Mouse (Mus musculus) adrenal gland, adult (tissue): ENCODE measurements around the gene Usp6nl.
A peak's percentile ranks its signal among the peaks of the same experiment; 100 is the strongest.

Experiments used
- DNase-seq, 2 experiments: peaks; one replicate each; pipeline ENCODE4 v3.0.0; 2022 to 2023; ENCODE audit warnings: low spot score in 1 of 2; ENCODE audit not compliant: inconsistent age in 2 of 2

Gene Usp6nl

GRCm38 (mm10) chr2:6405059-6406033, 82.9 kb downstream of the Usp6nl start:
- peak; percentile 82 to 94 for DNase-seq

GRCm38 (mm10) chr2:6407711-6408110, 85.2 kb downstream of the Usp6nl start:
- DNase-seq: no peak

- DNase-seq: no peak
These were observed 90.2 kb downstream of the Usp6nl start for GRCm38 (mm10) chr2:6412645-6413044.

- no peak for DNase-seq
These were observed 91.3 kb downstream of the Usp6nl start for GRCm38 (mm10) chr2:6413723-6414122.

GRCm38 (mm10) chr2:6414400-6414799, 91.9 kb downstream of the Usp6nl start:
- DNase-seq: no peak

GRCm38 (mm10) chr2:6417158-6417557, 94.7 kb downstream of the Usp6nl start:
- DNase-seq: no peak

GRCm38 (mm10) chr2:6423661-6424550, 101.4 kb downstream of the Usp6nl start:
- peak; percentile 46 to 75 for DNase-seq

- DNase-seq: no peak
These were observed 102.4 kb downstream of the Usp6nl start for GRCm38 (mm10) chr2:6424851-6425250.

- peak; percentile 31 to 68 for DNase-seq
These were observed 113.9 kb downstream of the Usp6nl start for GRCm38 (mm10) chr2:6436085-6436950.

- DNase-seq: no peak
These were observed 119.2 kb downstream of the Usp6nl start for GRCm38 (mm10) chr2:6441688-6442087.

GRCm38 (mm10) chr2:6442302-6442701, 119.8 kb downstream of the Usp6nl start:
- DNase-seq: no peak

GRCm38 (mm10) chr2:6444015-6444414, 121.5 kb downstream of the Usp6nl start:
- DNase-seq: no peak

GRCm38 (mm10) chr2:6444723-6445169, 122.3 kb downstream of the Usp6nl start:
- DNase-seq: no peak

- no peak for DNase-seq
These were observed 123.4 kb downstream of the Usp6nl start for GRCm38 (mm10) chr2:6445858-6446257.

- DNase-seq: no peak
These were observed 126.4 kb downstream of the Usp6nl start for GRCm38 (mm10) chr2:6448880-6449279.

- no peak for DNase-seq
These were observed 127.2 kb downstream of the Usp6nl start for GRCm38 (mm10) chr2:6449656-6450055.

GRCm38 (mm10) chr2:6450544-6450943, 128.1 kb downstream of the Usp6nl start:
- DNase-seq: no peak

GRCm38 (mm10) chr2:6454941-6455516, 132.6 kb downstream of the Usp6nl start:
- no peak for DNase-seq

GRCm38 (mm10) chr2:6459282-6460047, 137.0 kb downstream of the Usp6nl start:
- no peak for DNase-seq
